Mouse (Mus musculus) ovary, adult 18-20 months (tissue): ENCODE results near the gene Cnot4.
"Not testable (repeated sequence)": the region's sequence is repeated elsewhere in the genome, so short reads cannot be mapped to it uniquely, and the experiment has no call there.

Experiments used
- DNase-seq: peaks from one replicate; pipeline ENCODE4 v3.0.0; 2022; ENCODE audit warnings: low spot score, mixed read lengths

Cnot4 gene

DNA sequence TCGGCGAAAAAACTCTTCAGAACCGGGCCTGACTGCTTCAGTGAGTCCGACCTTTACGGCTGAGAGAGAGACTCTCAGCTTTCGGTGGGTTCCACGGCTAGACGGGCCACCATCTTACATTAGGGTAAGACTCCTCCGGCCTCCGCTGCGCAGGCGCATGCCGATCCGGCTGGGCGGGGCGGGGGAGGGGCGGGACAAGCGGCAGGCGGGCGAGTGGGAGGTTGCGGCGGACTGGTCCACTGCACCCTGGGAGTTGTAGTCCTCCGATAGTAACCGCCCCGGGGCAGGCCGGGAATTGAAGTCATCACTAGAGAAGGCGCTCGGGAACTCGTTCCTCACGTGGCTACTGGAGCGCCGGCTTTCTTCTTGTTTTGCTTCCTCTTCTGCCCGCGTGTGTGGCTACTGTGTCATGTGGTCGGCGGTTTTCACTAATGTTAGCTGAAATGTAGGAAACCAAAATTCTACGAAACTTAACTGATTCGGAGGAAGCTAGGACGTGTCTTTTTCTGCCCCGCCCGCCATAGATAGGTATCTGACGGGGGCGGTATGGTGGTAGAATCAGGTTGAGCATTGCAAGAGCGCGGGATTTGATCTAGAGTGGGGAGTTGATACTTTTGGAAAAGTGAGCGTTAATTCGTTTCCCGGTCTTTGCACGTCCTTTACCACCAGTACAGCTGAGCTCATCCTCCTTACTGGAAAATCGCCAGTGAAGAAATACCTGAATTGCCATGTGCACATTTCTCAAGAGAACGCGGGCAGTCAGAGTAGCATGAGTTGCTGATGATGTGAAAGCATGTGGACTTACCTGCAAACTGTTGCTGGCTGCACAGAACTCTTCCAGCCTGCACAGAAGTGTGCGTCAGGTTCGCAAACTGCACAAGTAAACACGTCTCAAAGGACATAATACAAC, at the start of gene Cnot4:
TSS of gene Cnot4 (minus strand) at position 146 of the 910 bp plus-strand sequence.
- DNase-seq: peak; percentile 98

DNA sequence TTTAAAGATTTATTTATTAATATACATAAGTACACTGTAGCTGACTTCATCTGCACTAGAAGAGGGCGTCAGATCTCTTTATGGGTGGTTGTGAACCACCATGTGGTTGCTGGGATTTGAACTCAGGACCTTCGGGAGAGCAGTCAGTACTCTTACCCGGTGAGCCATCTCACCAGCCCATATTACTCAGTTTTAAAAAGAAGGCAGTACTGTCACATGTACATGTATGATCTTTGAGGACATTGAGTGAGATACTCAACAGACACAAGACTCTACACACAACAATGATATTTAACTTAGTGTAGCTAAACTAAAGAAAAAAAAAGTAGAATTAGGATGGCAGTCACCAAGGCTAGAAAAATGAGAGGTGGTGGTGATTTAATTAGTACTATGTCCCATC, 45.8 kb upstream of the Cnot4 start:
- not testable (repeated sequence) for DNase-seq

DNA sequence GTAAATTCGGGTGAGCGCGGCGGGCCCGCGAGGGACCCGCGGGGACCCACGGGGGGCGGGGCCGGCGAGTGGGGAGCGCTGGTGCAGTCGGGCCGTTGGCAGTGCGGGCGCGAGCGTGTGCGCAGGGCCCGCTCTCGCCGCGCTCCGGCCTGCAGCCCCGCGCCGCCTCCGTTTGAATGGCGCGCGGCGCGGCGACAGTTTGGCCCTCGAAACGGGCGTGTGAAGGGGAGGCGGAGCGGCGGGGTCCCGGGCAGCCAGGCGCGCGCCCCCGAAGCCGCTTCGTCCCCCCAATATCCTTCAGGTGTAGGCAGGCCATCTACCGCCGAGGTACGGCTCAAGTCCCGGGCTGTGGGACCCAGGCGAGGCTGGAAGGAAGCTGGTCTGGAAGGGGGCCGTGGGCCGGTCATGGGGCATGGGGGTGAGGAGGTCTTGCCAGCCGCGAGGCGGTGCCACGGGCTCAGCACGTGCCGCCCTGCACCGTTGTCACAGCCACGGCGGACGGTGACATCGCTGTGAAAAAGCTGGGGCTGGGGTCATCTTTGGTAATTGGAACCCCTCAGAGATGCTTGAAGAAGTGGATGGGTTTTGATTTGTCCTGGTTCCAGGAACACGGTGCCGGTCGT, 44.2 kb upstream of the Cnot4 start:
- no peak for DNase-seq

DNA sequence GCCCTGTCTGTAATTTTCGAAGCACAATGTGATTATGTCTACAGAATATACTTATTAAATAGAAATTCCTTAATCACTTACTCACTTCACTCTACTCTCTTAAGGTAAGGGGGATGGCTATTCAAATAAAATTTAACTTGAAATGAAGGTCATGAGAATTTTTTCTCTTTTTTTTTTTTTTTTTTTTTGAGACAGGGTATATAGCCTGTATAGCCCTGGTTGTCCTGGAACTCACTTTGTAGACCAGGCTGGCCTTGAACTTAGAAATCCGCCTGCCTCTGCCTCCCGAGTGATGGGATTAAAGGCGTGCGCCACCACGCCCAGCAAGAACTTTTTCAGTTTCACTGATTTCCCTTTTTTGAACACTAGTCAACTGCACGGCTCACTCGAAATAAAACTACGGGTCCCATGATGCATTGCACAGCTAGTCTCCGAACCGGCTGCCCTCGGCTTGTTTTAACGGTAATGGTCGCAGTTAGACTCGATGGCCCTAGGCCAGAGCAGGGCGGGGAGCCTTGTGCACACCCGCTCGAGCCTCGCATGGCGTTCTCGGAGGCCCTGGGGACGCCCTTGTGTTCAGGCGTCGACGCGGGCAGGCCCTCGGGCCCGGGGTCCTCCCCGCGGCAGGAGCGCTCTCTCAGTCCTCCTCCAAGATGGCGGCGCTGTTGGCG, 43.6 kb upstream of the Cnot4 start, which contains the start of gene Nup205:
TSS of gene Nup205 (plus strand) at position 443 of the 671 bp plus-strand sequence.
- DNase-seq: peak; percentile 71

DNA sequence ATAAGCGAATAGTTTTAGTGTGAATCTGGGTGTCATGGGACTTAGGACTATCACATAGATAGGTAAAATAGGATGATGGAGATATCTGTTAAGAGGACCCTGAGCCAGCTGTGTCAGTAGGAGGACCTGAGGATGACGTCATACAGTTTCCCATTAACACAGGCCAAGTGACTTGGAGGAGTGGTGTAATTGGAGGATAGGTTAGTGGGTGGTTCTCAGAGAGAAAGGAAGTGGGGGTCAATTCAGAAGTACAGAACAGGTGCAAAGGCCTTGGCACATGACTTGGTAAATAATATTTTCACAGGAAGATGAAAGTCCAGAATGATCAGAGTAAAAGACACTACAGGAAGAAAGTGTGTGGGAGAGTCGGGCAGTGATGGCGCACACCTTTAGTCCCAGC, 39.7 kb upstream of the Cnot4 start:
- no peak for DNase-seq

DNA sequence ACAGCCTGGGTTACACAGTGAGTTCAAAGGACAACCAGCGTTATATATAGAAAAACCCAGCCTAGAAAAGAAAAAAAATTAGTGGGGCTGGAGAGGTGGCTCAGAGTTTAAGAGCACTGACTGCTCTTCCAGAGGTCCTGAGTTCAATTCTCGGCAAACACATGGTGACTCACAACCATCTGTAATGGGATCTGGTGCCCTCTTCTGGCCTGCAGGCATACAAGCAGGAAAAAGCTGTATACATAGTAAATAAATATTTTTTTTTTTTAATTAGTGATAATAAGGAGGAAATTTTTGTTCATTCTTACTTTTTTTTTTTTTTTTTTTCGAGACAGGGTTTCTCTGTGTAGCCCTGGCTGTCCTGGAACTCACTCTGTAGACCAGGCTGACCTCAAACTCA, 38.5 kb upstream of the Cnot4 start:
- not testable (repeated sequence) for DNase-seq

DNA sequence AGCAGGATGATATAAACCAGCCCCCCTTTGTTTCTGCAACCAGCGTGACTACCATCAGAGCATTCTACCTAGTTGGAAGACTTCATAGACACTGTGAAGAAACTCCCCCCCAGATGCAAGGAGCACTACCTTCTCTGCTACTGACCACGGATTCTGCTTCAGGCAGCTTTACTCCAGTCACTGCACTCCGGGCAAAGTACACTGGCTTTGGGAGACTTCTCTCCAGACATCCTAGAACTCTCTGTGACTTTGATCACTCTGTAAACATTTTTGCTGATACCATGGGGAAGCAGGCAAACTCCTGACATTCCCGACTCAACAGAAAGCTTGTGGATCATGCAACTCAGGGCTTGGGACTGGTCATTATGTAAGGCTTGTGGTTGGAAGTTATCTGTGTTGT, 35.7 kb upstream of the Cnot4 start:
- DNase-seq: no peak

DNA sequence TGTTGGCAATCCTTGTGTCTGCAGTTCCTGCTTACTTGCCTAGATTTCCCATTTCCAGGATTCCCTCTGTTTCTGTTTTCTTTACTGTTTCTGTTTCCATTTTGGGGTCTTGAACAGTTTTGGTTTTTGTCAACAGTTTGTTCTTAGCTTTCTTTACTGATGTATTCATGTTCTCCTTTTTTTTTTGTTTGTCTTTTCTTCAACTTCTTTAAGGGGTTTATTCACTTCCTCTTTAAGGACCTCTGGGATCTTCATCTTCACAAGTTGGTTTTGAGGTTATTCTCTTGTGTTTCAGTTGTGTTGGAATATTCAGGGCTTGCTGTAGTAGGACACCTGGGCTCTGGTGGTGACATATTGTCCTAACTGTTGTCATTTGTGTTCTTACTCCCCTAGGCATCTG, 21.0 kb upstream of the Cnot4 start:
- DNase-seq: no peak

DNA sequence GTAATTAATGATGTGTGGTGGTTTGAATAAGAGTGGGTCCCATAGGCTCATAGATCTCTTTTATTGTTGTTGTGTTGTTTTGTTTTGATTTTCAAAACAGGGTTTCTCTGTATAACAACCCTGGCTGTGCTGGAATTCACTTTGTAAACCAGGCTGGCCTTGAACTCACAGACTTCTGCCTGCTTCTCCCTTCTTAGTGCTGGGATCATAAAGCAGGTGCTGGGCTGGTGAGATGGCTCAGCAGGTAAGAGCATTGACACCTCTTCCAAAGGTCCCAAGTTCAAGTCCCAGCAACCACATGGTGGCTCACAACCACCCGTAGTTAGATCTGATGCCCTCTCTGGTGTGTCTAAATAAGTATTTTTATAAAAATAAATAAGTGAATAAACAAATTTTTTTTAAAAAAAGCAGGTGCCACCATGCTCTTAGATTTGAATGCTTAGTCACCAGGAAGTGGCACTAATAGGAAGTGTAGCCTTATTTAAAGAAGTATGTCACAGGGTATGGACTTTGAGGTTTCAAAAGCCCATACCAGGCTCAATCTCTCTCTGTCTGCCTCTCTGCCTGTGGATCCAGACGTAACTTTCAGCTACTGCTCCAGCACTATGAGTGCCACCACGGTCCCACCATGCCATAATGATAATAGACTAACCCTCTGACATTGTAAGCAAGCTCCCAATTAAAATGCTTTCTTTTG, 14.3 kb upstream of the Cnot4 start:
- no peak for DNase-seq

DNA sequence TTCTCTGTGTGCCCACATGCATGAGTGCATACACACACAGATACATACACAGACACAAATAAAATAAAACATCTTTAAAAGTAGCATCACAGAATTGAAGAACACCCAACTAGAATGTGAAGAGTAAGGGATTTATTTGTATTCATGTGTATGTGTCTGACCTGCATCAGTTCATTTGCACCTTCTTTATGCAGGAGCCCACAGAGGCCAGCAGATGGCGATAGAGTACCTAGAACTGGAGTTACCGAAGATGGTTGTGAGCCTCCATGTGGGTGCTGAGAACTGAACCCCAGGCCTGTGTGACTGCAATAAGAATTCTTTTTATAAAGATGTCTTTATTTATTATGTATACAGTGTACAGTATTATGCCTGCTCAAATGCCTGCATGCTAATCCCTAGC, 12.0 kb upstream of the Cnot4 start:
- no peak for DNase-seq

DNA sequence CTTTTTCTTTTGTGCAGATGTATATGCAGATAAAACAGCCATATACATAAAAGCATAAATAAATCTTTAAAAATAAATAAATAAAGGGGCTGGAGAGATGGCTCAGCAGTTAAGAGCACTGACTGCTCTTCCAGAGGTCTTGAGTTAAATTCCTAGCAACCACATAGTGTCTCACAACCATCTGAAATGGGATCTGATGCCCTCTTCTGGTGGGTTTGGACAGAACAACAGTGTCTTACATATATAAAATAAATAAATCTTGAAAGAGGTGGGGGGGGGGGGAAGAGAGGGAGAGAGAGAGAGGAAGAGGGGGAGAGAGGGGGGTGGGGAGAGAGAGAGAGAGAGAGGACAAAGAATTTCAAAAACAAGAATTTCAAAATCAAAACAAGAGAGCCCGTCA, 6.8 kb upstream of the Cnot4 start:
- DNase-seq: no peak

DNA sequence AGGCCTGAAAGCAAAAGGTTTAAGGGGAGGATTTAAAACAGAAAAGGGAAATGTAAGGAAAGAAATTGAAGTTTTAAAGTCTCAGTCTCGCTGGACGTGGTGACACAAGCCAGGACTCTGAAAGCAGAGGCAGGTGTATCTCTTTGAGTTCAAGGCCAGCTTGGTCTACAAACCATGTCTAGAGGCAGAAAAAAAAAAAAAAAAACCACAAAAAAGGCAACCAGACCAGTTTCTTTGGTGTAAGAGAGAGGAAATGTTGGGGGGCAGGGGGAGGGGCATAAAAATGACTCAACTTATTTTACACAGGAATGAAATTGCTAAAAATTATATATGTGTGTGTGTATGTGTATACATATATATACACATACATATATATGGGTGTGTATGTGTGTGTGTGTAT, 1.3 kb upstream of the Cnot4 start:
- DNase-seq: no peak

DNA sequence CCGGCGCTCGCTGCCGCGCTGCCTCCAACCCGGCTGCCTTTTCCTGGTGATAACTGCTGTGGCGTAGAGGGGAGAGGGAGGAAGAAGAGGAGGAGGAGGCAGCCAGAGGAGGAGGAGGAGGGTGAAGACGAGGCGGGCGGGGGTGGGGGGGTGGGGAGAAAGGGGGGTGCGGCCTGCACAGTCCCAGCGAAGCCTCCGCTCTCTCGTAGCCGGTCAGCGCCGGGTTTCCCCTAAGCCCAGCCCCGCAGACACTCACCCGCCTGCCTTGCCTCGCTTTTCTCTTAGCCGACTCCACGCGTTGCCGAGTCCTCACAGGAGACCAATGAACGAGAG, 312 bp downstream of the Cnot4 start:
- DNase-seq: no peak

DNA sequence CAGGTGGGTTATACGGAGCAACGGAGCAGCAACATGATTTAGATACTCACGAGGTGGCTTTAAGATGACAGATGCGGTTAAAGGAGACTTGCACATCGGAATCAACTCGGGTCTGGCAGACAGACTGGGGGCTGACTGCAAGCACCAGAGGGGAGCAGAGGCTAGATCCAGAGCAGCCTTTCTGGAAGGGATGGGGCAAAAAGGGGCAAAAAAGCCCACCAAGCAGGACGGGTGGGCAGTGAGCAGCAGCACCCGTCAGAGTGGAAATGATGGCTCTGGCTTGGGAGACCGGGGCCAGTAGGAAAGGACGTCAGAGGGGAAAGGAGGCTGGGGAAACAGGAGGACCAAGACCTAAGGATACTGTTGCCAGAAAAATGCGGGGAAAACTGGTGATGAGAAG, 718 bp downstream of the Cnot4 start:
- DNase-seq: no peak

DNA sequence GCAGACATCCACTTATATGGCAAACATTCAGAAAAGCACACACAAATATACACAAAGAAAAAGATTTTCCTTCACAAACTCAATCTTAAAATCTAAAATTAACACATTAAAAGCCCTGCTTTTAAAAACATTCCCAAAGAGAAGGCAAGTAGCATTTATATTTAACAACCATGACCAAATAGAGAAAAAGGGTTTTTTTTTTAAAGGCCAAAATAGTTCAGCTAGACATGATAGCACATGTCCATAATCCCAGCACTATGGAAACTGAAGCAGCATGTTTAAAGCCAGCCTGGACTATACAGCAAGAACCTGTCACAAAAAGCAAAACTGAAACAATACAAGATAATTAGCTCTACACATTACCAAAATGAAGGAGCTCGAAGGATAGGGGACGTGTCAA, 11.0 kb downstream of the Cnot4 start:
- DNase-seq: no peak

DNA sequence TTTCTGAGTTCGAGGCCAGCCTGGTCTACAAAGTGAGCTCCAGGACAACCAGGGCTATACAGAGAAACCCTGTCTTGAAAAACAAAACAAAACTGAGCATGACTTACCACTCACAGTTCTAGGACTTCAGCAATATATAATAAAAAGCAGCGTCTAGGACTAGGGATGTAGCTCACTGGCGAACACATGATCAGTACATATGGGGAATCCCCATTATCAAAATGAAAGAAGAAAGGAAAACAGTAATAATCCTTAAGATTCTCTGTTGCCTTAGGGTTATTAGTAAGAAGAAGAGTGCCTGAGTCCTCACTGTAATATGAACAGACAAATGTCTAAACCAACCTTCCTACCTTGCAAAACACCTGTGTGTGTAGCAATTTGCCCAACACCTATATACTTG, 11.6 kb downstream of the Cnot4 start:
- no peak for DNase-seq

DNA sequence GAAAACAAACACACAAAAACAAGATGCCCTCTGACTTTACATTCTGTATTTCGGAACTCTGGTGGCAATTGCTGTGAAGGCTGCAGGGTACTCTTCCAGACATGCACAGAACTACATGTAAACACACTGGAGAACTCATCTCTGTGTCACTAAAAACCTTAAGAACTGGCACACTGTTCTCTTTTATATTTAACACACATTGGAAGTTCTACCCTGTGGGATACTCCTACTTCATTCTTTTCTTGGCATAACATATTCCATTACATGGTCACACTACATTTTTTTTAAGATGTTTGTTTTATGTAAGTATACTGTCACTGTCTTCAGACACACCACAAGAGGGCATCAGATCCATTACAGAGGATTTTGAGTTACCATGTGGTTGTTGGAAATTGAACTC, 31.1 kb downstream of the Cnot4 start:
- no peak for DNase-seq

DNA sequence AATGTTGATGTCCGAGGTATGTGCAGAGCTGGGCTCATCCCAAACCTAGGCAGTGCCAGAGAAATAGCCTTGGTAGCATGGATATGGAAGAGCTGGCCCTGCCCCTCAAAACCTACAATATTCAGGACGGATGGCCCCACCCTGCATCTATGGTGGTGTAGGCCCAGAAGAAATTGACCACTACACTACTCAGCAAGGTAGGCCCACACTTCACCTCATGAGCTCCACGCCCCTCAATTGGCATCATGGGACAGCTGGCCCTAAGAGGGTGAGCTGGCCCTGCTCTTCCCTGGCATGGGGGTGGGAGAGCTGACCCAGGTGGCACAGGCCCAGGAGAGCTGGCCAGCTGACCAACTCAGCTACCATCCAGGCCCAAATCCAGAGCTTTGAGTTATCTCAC, 48.6 kb downstream of the Cnot4 start:
- DNase-seq: no peak

DNA sequence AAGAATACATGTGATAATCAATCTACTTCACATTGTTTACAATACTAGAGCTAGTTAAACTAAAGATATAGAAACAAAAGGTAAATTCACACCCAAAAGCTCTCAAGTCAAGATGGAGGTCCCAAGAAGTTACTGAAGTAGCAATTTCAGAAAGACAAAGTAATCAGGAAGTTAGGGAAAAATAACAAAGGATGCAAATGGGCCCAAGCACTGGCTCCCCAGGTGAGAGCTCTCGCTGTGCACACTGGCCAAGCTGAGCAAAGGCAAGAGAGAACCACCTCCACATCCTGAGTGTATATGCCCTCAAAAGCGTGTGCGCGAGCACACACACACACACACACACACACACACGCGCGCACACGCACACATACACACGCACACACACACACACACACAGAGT, 58.4 kb downstream of the Cnot4 start:
- no peak for DNase-seq

DNA sequence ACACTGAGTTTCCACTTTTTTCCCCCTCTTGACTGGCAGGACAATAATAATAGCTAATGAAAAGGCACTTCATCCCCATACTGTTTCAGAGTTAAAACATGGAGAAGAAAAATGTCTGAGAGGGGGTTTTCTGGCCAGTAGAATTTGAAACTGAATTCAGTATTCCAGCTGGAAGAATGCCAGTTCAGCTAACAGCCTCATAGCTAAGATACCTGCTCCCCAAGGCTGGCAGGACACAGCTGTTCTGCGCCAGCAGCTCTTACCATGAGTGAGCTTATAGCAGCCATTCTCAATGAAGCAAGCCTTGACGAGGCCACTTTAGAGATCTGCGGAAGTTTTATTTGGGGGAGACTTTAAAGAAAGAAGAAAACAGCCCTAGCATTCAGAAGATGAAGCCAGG, 62.3 kb downstream of the Cnot4 start:
- no peak for DNase-seq

DNA sequence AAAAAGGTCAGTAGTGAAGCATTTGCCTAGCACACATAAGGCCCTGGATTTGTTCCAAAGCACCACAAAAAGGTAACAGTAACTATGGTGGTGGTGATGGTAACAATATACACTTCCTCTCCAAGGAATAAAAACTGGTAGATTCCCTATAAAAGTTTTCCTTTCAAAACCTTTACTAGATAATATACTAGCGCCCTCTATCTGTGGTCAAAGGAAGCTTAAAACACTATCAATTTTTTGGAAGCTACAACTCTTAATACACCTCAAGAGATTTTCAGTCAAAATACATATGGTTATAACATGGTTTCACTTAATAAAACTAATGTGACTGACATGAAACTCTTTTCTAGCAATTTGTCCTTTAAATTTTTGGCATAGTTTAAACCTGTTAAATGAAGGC, 71.1 kb downstream of the Cnot4 start:
- no peak for DNase-seq

DNA sequence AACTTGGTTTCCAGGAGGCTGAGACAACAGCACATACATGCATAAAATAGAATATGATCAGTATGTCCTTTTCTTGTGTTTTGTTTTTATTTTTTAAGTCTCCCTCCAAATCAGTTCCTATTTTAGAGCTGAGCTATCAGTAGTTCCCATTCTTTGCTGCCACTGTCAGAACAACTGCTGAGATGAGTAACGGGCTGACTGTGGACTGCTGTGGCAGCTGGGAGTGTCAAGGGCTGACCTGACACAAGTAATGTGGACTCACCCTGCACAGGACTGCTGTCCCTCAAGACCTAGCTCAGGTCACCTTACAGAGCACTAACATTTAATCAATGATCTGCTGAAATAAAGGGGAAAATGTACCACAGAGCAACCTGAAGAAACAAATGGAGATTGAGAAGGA, 90.4 kb downstream of the Cnot4 start:
- no peak for DNase-seq

DNA sequence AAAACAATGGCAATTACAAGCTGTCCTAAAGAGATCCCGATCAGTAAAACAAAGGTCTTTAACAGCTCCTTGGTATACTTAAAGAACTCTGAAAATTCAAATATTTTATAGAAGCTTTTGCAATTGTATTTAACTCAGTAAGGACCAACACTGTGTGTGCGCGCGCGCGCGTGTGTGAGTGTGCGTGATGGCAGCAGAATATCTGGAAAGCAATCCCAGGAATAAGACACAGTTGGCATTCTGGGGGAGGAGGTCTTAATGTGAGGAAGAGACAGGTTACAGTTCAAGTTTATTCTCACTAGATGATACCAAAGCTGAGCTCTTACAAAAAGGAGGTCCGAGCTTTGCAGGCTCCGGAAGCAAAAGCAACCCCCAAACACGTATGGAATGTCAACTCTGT, 100.2 kb downstream of the Cnot4 start:
- no peak for DNase-seq
